Mouse (Mus musculus): Measurements from ENCODE around the gene Cdc6.
A peak's percentile ranks its signal among the peaks of the same experiment; 100 is the strongest.
"Not testable (repeated sequence)": the region's sequence is repeated elsewhere in the genome, so short reads cannot be mapped to it uniquely, and the experiment has no call there.

Cdc6 gene

DNA sequence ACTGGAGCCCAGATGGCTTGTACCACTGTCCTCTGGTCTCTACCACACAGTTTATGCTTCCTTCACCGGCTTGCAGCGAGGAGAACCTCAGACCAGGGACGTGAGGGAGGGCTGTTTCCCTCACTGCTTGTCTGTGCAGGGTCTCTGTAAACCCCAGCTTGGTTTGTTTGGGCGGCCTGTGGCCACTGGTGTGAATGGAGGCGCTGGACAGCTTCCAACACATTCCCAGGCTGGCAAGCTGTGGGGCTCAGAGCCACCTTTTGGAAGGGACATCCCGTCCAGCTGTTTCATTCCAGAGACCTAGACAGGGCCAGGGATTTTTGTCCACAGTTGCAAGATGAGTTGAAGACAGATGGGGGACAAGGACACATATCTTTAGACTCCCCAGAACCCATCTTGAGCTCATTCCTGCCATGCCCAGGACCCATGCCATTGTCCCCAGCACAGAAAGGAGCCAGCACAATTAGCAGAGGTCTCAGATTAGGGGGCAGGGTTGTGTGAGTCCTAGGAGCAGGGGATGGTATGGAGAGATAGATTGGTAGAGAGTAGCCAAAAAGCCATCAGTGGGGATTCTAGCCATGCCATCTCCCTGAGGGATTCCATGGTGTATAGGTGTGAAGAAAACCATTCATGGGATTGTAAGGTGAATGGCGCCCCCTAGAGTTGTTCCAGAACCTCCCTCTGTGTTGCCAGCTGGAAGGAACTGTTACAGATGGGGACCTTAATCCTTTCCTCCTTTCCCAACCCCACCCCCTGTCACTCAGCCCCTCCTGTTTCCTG, 24.1 kb downstream of the Cdc6 start:
- DNase-seq (ENCODE audit: low spot score) = no peak

- no peak for DNase-seq (ENCODE audit: low spot score)
Observed at GRCm38 (mm10) chr11:98932293-98933091, 24.9 kb downstream of the Cdc6 start.

GRCm38 (mm10) chr11:98933151-98933550, 25.6 kb downstream of the Cdc6 start:
- DNase-seq (ENCODE audit: low spot score) = no peak

- not testable (repeated sequence) for DNase-seq (ENCODE audit: low spot score)
Observed at GRCm38 (mm10) chr11:98933847-98934246, 26.2 kb downstream of the Cdc6 start.

GRCm38 (mm10) chr11:98934367-98934766, 26.8 kb downstream of the Cdc6 start:
- DNase-seq (ENCODE audit: low spot score) = no peak

GRCm38 (mm10) chr11:98935123-98935522, 27.5 kb downstream of the Cdc6 start:
- no peak for DNase-seq (ENCODE audit: low spot score)

DNA sequence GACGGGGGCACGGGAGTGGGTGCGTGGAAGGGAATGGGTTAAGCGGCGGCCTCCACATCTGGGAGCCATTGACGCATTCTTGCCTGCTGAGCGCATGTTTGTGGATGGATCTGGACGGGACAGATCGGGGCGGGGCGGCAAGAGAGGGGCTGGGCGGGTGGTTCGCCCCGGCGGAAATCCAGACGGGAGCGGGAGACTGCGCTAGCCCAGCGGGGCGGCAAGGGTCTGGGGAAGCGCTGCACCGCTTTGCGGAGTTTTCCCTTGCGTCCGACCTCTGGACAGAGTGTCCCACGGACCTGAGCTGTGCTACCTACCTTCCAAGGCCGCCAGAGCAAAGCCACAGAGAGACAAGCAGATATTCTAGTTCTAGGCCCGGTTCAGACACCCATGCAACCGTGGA, 28.6 kb downstream of the Cdc6 start:
- DNase-seq (ENCODE audit: low spot score) = no peak

- no peak for DNase-seq (ENCODE audit: low spot score)
Observed at GRCm38 (mm10) chr11:98936606-98937409, 29.2 kb downstream of the Cdc6 start.

- DNase-seq (ENCODE audit: low spot score) = no peak
Observed at GRCm38 (mm10) chr11:98937410-98937913, 29.9 kb downstream of the Cdc6 start.

- no peak for DNase-seq (ENCODE audit: low spot score)
Observed at GRCm38 (mm10) chr11:98937914-98938694, 30.5 kb downstream of the Cdc6 start.

GRCm38 (mm10) chr11:98938701-98939083, 31.1 kb downstream of the Cdc6 start:
- no peak for DNase-seq (ENCODE audit: low spot score)

GRCm38 (mm10) chr11:98939084-98939952, 31.7 kb downstream of the Cdc6 start:
- no peak for DNase-seq (ENCODE audit: low spot score)

- DNase-seq (ENCODE audit: low spot score) = no peak
Observed at GRCm38 (mm10) chr11:98939953-98940641, 32.5 kb downstream of the Cdc6 start.

DNA sequence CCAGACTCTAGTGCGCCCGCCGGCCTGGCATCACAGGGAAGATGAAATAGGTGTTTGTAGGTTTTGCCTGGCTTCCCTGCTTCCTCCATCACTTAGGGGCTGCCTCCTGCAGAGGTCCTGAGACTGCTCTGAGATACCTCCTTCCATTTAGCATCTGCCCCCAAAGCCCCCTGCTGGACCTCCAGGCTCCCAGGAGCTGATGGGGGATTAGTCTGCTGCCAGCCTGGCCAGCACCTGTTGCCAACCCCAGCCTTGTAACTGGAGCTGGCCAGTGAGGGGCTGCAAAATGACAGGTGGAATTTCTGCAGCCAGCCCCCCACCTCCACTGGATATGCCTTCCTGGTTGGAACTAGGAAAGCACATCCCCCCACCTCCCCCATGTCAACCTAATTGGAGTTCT, 33.2 kb downstream of the Cdc6 start:
- DNase-seq (ENCODE audit: low spot score) = no peak

DNA sequence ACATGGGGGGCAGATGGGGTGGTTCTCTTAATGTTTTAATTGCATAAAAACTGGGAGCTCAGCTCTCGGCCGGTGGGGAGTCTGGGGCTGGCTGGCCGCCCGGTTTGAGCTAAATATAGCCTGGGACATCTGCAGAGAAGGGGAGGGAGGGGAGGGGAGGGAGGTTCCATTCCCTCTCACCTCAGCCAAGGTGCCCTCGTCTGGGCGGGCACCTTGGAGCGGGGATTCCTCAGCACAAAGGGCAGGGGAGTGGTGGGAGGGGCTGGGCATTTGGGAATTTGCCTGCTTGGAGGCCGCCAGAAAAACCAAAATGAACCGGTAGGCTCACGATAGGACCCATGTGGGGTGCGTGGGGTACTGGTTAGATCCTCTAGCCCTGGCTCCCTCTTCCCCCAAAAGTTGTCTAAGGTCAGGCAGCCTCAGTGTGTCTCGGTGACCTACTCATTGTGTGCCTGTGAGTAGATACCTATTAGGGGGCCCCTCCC, 33.8 kb downstream of the Cdc6 start:
- DNase-seq (ENCODE audit: low spot score) = no peak

- peak; percentile 68 for DNase-seq (ENCODE audit: low spot score)
Observed at GRCm38 (mm10) chr11:98941826-98942550, 34.4 kb downstream of the Cdc6 start.

GRCm38 (mm10) chr11:98942555-98942922, 34.9 kb downstream of the Cdc6 start:
- no peak for DNase-seq (ENCODE audit: low spot score)

GRCm38 (mm10) chr11:98942923-98943641, 35.5 kb downstream of the Cdc6 start:
- no peak for DNase-seq (ENCODE audit: low spot score)

Data from left cerebral cortex, adult 11 months (tissue).